Mouse (Mus musculus) erythroblast, embryonic 14.5 days (primary cell): ENCODE measurements around the gene Cdkl2.

ENCODE experiments used
- GATA1 ChIP-seq: IDR thresholded peaks from 2 replicates; pipeline ENCODE4 v1.6.1; 2012; ENCODE audit warnings: low read length, inconsistent platforms, mixed read lengths
- TAL1 ChIP-seq: IDR thresholded peaks from 3 replicates; pipeline ENCODE4 v1.6.1; 2012; ENCODE audit warnings: low read length, inconsistent platforms, mixed read lengths

- TF ChIP-seq GATA1: no peak
- no peak for TF ChIP-seq TAL1
Observed at GRCm38 (mm10) chr5:91959096-91959495, 84.6 kb downstream of the Cdkl2 start.
